Mouse (Mus musculus) testis, postnatal 10 days (tissue): ENCODE data around the gene Gpr150.

Experiments
- DNase-seq: peaks from one replicate; pipeline ENCODE4 v3.0.0; 2021; ENCODE audit warnings: low spot score

Gpr150 gene

GRCm38 (mm10) chr13:76014511-76014910, 42.3 kb downstream of the Gpr150 start:
- DNase-seq = no peak
